Mouse (Mus musculus): Measurements from ENCODE around the gene Lpar1. TPM values are rescaled to one million over a fixed set of nuclear protein-coding genes. Genes with fewer than 3 reads are reported as not detected.

Lpar1 gene
- polyA plus RNA-seq, 1 experiment from 2014 or later = 20.4 TPM

DNA sequence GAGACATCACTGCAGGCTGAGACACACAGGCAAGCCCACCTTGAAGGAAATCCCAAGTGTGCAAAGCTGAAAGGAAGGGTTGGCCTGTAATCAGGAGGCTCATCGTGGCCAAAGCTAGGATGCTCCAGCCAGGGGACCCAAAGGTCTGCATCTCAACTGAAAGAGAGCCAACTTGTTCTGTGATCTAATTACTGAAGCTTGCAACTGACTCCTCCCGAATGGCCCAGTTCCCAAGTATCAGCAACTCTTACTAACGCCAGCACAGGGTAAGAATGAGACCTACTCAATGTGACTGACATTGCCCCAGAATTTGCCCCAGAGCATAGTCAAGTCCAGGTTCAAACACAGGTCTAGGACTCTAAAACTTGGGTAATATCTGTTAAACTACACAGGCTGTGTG is 53.9 kb downstream of the Lpar1 start:
- H3K4me3 ChIP-seq = no peak overlapping the region
- no peak overlapping the region for H3K9ac ChIP-seq
- no peaks in the 10 kb centered on the region for H3K36me3 ChIP-seq
- no peak for ATAC-seq (ENCODE audit: low FRiP score, low read depth)
- H3K27ac ChIP-seq (replicated peaks) = no peak overlapping the region
- no peaks in the 10 kb centered on the region for H3K27me3 ChIP-seq
- H3K4me2 ChIP-seq = no peak overlapping the region
- peaks cover 13% of the 10 kb centered on the region; the same call in 1 of the 2 replicates for H3K4me1 ChIP-seq (replicated peaks)
- H3K9me3 ChIP-seq = no peaks in the 10 kb centered on the region
- WGBS = 54% methylated on average over 3 of the region's 3 CpGs

DNA sequence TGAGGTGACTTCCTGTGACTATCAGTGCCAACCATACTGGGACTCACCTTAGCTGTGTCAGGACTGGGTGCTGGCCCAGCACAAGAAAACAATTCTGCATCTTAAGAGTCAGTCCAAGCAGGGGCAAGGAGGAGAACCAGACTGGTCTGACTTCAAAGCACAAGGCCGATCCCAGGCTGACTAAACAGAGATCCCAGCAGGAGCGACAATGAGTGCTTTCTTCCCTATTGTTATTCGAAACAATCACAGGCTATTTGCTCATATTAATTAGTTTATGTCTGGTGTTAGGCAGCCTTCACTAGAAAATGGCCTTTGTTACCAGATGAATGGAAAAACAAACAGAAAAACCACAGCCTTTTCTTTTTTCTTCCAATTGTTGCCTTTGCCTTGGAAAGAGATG is 54.5 kb downstream of the Lpar1 start:
- Histone ChIP-seq H3K9me3 (no peaks in the 10 kb centered on the region), H3K27me3 (no peaks in the 10 kb centered on the region), H3K4me3 (no peak overlapping the region), H3K4me2 (no peak overlapping the region), H3K27ac (replicated peaks) (no peak overlapping the region), H3K36me3 (no peaks in the 10 kb centered on the region), H3K4me1 (replicated peaks) (peaks cover 13% of the 10 kb centered on the region; the same call in 1 of the 2 replicates), H3K9ac (no peak overlapping the region)
- ATAC-seq (ENCODE audit: low FRiP score, low read depth) = no peak
- 31% methylated on average over 3 of the region's 3 CpGs for WGBS

DNA sequence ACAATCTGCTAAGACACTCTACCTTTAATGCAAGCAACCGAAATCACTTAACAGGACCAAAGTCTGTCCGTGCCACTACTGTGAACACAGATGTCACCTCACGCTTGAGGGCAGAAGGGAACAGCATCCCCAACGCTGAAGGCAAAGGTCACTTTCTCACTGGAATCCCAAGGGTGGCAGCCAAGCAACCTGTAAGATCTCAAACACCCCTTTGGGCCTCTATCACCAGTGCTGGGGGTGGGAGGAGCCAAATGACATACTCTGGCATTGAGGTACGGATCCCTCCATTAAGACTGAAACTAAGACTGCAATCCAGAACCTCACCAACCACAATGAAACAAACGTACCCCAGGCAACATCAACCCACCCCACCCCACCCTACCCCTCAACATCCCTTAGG is 55.0 kb downstream of the Lpar1 start:
- Histone ChIP-seq H3K36me3 (no peaks in the 10 kb centered on the region), H3K27me3 (no peaks in the 10 kb centered on the region), H3K4me3 (no peak overlapping the region), H3K4me2 (no peak overlapping the region), H3K27ac (replicated peaks) (no peak overlapping the region), H3K9ac (no peak overlapping the region), H3K4me1 (replicated peaks) (peaks cover 13% of the 10 kb centered on the region; the same call in 1 of the 2 replicates), H3K9me3 (no peaks in the 10 kb centered on the region)
- ATAC-seq (ENCODE audit: low FRiP score, low read depth) = no peak
- WGBS = 63% methylated on average over 6 of the region's 6 CpGs

DNA sequence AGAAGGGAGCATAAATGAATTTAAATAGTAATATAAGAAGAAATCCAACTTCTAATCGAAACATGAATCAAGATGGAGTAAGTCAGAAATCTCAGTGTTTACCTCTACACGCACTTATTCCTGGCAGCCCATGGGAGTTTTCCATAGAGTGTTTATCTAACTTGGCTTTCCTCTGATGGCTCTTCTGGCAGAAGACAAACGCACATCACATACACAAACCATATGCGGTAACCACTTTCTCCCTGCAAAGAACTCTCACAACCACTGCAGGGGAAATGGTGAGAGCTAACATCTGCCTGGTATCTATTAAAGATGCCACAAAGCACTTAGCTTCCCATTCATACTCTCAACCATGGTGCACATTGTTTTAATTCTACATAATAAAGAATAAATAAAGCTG is 56.4 kb downstream of the Lpar1 start:
- H3K4me1 ChIP-seq (replicated peaks) = peaks cover 13% of the 10 kb centered on the region; the same call in 1 of the 2 replicates
- no peaks in the 10 kb centered on the region for H3K36me3 ChIP-seq
- H3K4me2 ChIP-seq = no peak overlapping the region
- H3K4me3 ChIP-seq = no peak overlapping the region
- H3K27ac ChIP-seq (replicated peaks) = no peak overlapping the region
- H3K9me3 ChIP-seq = no peaks in the 10 kb centered on the region
- no peak overlapping the region for H3K9ac ChIP-seq
- H3K27me3 ChIP-seq = no peaks in the 10 kb centered on the region
- ATAC-seq (ENCODE audit: low FRiP score, low read depth) = no peak
- WGBS = 84% methylated on average over 4 of the region's 4 CpGs

DNA sequence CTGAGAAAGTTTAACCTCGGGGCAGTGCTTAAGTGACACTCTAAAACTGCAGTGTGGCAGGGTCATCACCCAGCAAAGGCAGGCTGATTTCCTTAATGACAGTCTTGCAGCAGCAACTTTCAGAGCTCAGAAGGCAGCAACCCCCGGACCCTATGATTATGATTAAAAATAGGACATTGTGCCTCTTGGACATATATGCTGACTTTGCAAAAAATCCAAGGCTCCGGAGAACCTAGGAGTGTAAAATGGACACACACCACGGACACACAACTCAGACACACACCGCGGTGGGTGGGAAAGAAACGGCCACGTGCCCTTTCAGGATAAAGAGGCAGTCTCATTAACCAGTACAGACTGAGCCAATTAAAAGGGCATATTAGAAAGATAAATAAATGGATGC is 57.0 kb downstream of the Lpar1 start:
- H3K9ac ChIP-seq = no peak overlapping the region
- no peak overlapping the region for H3K4me3 ChIP-seq
- WGBS = 82% methylated on average over 8 of the region's 8 CpGs
- H3K4me1 ChIP-seq (replicated peaks) = peaks cover 13% of the 10 kb centered on the region; the same call in 1 of the 2 replicates
- no peaks in the 10 kb centered on the region for H3K36me3 ChIP-seq
- no peak overlapping the region for H3K27ac ChIP-seq (replicated peaks)
- no peaks in the 10 kb centered on the region for H3K9me3 ChIP-seq
- H3K27me3 ChIP-seq = no peaks in the 10 kb centered on the region
- ATAC-seq (ENCODE audit: low FRiP score, low read depth) = no peak
- H3K4me2 ChIP-seq = no peak overlapping the region

DNA sequence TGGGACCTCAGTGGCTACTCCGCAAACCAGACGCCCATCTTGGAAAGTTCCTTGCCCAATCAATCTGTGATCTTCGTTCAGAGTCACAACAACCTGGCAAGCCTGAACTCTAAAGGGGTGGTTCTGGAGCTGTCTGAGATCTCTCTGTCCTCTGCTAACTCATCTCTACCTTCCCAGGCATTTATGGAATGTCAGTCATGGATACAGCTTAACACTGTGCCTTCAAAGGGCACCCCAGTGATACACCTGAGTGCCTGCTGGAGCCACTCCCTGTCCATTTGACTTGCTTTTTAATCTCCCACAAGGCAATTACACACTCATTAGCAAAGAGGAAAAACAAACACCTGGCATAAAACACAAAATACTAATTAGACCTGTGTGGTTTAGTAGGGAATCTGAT is 62.0 kb downstream of the Lpar1 start:
- Histone ChIP-seq H3K4me1 (replicated peaks) (no peaks in the 10 kb centered on the region), H3K27ac (replicated peaks) (no peak overlapping the region), H3K36me3 (no peaks in the 10 kb centered on the region), H3K4me2 (no peak overlapping the region), H3K27me3 (no peaks in the 10 kb centered on the region), H3K4me3 (no peak overlapping the region), H3K9me3 (no peaks in the 10 kb centered on the region), H3K9ac (no peak overlapping the region)
- WGBS = 84% methylated on average over 3 of the region's 3 CpGs
- no peak for ATAC-seq (ENCODE audit: low FRiP score, low read depth)

DNA sequence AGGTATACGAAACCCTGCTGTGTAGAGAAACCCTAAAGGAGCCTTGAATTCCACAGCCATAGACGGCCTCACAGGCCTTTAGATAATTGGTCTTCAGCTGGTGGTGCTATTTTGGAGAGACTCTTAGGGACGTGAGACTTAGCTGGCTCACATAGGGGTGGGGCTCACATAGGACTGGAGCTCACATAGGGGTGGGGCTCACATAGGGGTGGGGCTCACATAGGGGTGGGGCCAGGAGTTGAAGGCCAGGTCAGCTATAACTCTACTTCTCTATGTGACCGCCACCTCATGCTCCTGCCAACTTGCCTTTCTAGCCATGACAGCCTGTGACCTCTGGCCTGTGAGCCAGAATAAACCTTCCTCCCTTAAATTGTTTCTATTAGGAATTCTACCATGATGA is 63.3 kb downstream of the Lpar1 start:
- WGBS = 88% methylated on average over 4 of the region's 4 CpGs
- Histone ChIP-seq H3K4me1 (replicated peaks) (no peaks in the 10 kb centered on the region), H3K4me2 (no peak overlapping the region), H3K27me3 (no peaks in the 10 kb centered on the region), H3K36me3 (no peaks in the 10 kb centered on the region), H3K9me3 (no peaks in the 10 kb centered on the region), H3K4me3 (no peak overlapping the region), H3K9ac (no peak overlapping the region), H3K27ac (replicated peaks) (no peak overlapping the region)
- ATAC-seq (ENCODE audit: low FRiP score, low read depth) = no peak

DNA sequence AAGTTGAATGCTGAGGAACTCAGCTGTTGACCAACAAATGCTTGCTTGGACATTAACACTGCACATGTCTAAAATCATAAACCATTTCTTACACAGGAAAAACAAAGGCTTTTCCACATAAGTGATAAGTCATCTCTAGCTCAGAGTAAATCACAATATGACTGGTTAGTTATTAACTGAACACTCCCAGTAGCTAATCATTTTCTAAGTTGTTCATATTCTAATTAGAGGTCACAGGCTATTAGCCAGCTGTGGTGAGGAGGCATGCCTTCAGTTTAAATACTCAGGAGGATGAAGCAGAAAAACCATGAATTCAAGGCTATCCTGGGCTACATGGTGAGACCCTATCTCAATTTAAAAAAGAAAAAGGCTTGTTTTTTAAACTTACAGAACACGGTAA is 75.1 kb downstream of the Lpar1 start:
- H3K9me3 ChIP-seq = no peaks in the 10 kb centered on the region
- H3K9ac ChIP-seq = no peak overlapping the region
- no peaks in the 10 kb centered on the region for H3K4me1 ChIP-seq (replicated peaks)
- H3K4me3 ChIP-seq = no peak overlapping the region
- 100% methylated on average over 1 of the region's 1 CpGs for WGBS
- no peaks in the 10 kb centered on the region for H3K36me3 ChIP-seq
- no peak overlapping the region for H3K4me2 ChIP-seq
- H3K27me3 ChIP-seq = no peaks in the 10 kb centered on the region
- ATAC-seq (ENCODE audit: low FRiP score, low read depth) = no peak
- no peak overlapping the region for H3K27ac ChIP-seq (replicated peaks)

DNA sequence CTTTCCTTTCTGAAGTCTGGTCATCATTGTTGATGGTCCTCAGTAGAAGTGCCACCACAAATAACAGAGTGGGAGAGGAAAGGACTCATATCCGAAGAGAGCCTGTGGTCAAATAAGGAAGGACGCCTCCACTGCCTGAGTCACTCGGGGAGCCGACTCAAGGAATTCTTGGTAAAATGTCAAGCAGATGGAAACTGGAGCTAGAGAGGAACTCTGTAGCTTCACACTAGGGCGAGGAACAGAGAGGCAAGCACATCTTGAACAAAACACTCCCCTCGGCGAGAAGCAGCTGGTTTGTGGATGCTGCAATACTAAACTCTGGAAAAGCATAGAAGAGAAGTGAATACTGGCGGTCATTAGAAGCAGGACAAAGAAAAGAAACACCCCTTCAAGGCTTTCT is 76.0 kb downstream of the Lpar1 start:
- Histone ChIP-seq H3K27me3 (no peaks in the 10 kb centered on the region), H3K9me3 (no peaks in the 10 kb centered on the region), H3K27ac (replicated peaks) (no peak overlapping the region), H3K4me3 (no peak overlapping the region), H3K4me1 (replicated peaks) (no peaks in the 10 kb centered on the region), H3K36me3 (no peaks in the 10 kb centered on the region), H3K4me2 (no peak overlapping the region), H3K9ac (no peak overlapping the region)
- 92% methylated on average over 8 of the region's 8 CpGs for WGBS
- no peak for ATAC-seq (ENCODE audit: low FRiP score, low read depth)

DNA sequence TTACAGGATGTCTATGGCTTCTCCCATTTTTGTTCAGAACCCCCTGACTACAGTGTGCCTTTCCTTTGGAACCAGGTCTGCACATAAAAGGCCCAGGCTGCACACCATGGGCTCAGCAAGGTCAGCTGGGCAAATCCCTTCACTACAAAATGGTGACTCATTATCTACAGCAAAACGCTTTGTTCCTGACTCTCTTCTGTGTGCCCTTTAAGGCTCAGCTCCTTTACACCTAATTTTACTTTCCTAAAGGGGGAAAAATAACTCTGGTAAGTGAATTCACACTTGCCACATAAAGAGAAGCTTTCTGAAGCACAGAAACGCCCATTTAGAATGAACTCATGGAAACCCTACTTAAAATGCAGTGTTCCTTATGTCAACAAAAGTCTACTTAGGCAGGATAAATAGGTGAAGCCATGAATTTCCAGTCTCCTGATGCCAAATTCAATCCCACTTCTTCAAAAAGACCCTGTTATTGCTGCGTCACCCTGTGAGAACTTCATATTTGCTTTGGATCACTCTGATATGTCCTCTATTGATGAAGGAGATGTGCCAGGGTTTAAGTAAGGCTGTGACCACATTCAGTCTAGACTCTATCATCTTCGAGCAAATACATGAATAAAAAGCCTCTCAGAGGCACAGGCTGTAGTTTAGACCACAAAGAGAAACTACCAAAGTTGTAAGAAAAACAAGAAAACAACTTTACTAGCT is 82.3 kb downstream of the Lpar1 start:
- Histone ChIP-seq H3K4me2 (no peak overlapping the region), H3K36me3 (no peaks in the 10 kb centered on the region), H3K27me3 (no peaks in the 10 kb centered on the region), H3K9ac (no peak overlapping the region), H3K4me3 (no peak overlapping the region), H3K4me1 (replicated peaks) (no peaks in the 10 kb centered on the region), H3K27ac (replicated peaks) (no peak overlapping the region), H3K9me3 (no peaks in the 10 kb centered on the region)
- WGBS = 77% methylated on average over 4 of the region's 4 CpGs
- ATAC-seq (ENCODE audit: low FRiP score, low read depth) = no peak

DNA sequence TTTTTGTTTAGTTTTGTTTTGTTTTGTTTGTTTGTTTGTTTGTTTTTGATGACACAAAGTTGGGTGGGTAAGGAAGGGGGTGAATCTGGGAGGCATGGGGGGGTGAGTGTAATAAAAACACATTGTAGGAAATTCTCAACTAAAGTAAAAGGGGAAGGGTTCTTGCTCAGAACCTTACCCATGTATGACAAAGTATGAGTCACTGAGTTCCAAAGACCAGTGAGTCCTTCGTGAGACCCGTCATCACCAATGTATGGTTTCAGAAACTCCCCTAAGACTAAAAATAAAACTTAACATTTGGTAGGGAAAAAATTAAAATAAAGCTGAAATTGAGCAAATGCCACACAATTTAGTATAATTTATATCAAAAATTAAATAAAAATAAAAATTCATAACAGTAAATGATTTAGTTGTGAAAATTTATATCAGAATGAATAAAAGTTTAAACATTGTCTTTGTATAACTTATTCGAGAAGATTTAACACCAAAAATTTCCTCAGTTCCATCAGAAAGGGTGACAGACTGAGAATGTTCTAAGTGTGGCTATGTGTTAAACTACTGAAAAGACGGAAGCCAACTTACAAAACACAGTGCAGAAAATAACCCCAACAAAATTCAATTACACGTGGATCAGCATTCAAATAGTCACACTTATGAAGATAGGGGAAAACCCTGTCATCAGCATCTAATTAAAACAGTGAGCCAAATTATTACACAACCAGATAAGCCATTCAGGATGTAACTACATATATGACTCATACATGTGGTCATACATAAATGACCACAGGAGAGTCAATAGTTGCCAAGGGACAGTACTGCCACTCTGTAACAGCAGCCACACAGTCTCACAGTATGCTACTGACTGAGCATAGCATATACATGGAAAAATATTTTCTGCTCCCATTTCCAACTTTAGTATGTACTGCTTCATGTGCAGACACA is 83.8 kb downstream of the Lpar1 start:
- Histone ChIP-seq H3K27me3 (no peaks in the 10 kb centered on the region), H3K27ac (replicated peaks) (no peak overlapping the region), H3K9ac (no peak overlapping the region), H3K4me1 (replicated peaks) (no peaks in the 10 kb centered on the region), H3K4me2 (no peak overlapping the region), H3K9me3 (no peaks in the 10 kb centered on the region), H3K36me3 (no peaks in the 10 kb centered on the region), H3K4me3 (no peak overlapping the region)
- WGBS = 95% methylated on average over 5 of the region's 5 CpGs
- no peak for ATAC-seq (ENCODE audit: low FRiP score, low read depth)

DNA sequence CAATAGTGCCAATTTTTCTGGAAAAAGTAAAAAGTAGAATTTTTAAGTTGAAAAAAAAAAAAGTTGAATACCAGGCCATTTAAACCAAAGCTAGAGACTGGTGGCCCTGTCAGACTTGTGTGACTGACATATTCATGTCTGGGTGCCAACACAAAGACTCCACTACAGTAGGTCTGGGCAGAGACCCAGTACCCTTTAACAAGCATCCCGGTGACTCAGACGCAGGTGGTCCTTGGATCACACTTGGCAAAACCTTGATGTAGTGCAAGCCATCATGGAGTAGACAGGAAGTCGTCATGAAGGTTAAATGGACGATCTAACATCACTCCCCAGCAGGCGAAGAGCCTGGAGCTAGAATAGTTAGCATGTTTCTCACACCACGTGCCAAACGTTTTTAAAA is 84.7 kb downstream of the Lpar1 start:
- 85% methylated on average over 7 of the region's 7 CpGs for WGBS
- H3K27ac ChIP-seq (replicated peaks) = no peak overlapping the region
- no peaks in the 10 kb centered on the region for H3K36me3 ChIP-seq
- no peak overlapping the region for H3K4me3 ChIP-seq
- no peak overlapping the region for H3K4me2 ChIP-seq
- H3K9ac ChIP-seq = no peak overlapping the region
- ATAC-seq (ENCODE audit: low FRiP score, low read depth) = no peak
- H3K9me3 ChIP-seq = no peaks in the 10 kb centered on the region
- H3K4me1 ChIP-seq (replicated peaks) = no peaks in the 10 kb centered on the region
- H3K27me3 ChIP-seq = no peaks in the 10 kb centered on the region
